Mouse (Mus musculus): ENCODE results near the gene Etfrf1. TPM values are rescaled to one million over a fixed set of nuclear protein-coding genes. Genes with fewer than 3 reads are reported as not detected.

The Etfrf1 gene
- total RNA-seq, 2 experiments from 2014 or later: 15.5 to 16.3 TPM

Other genes with a start within 250 kb of the Etfrf1 start
- 10 to 100 TPM; 65.1 to 65.9 TPM for gene Bcat1, start 134.9 kb upstream of the Etfrf1 start, total RNA-seq (2021)
- 1 to 10 TPM; 1.5 to 1.9 TPM for gene Lrmp, start 95.5 kb upstream of the Etfrf1 start, total RNA-seq (2021)
- gene Casc1, start 129 bp upstream of the Etfrf1 start, total RNA-seq (2021): under 1 TPM; 0.77 to 0.85 TPM
- gene Kras, start 39.1 kb downstream of the Etfrf1 start, total RNA-seq (2021): 10 to 100 TPM; 86.6 to 88.5 TPM

Data from left cerebral cortex, postnatal 10 days (tissue).